Mouse (Mus musculus) thymus, adult 18-20 months (tissue): Measurements from ENCODE around the gene Skap1.

Experiments
- DNase-seq, 2 experiments: peaks; one replicate each; pipeline ENCODE4 v3.0.0; 2022; ENCODE audit warnings: mixed read lengths in 2 of 2

Gene Skap1

DNA sequence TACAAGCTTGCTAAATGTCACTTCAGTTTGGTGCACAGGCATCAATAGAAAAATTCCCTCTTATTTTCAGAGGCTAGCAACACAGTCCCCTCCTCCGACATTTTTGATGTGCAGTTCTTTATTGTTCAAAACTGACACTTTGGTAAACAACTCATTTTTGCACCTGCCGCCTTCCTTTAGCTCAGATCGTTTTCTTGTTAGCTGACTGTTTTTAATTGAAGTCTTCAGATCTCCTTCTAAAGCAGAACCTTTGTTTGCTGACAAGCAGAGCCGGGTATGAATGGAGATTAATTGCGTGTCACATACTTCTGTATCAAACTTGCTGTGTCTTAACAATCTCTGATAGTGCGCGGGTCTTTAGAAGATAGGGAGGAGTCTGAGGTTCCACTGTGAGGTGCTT is 2.0 kb downstream of the Skap1 start:
- no peak for DNase-seq

DNA sequence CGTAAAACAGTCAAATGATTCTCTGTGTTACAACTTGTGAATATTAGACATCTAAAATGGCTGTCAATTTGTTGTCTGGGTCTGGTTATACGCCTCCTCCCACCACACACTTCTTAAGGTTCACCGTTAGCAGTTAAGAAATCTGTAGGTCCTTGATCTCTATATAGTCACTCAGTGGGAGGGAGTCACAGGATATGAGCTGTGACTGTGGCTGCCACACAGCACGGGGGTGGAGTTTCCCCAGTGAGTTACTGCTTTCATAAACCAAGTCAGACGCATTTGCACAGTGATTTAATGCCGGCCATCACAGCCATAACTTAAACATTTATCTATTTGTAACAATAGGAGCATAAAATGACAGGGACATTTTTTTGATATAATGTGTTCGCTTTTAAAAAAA is 2.6 kb downstream of the Skap1 start:
- DNase-seq = peak; percentile 69 to 78

DNA sequence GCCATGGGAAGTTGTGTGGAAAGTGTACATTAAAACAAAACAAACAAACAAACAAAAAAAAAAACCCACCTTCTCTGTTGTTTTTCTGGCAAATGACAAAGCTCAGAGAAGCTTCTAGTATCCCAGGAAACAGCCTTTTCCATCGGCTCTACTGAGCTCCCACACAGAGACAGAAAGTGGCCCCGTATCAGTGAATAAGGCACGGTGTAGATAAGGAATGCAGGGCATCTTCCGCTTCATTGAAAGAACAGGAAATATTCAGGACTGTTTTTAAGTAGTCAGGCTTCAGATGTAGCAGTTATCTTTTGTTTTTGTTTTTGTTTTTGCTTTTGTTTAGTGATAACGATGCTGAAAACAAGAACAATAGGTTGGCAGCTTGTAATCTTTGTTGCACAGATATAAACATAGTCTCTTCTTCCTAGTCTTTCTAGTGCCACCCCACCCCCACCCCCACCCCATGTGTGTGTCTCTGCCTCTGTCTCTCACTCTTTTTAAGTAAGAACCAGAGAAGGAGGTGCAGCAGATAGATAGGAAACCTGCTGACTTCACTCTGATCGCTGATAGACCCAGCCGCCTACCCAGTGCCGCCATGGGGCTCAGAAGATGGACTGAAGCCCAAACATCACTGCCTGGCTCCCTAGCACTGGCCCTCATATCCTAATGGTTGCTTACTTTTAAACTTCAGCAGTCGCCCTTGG is 3.8 kb downstream of the Skap1 start:
- no peak for DNase-seq

- no peak for DNase-seq
These were observed 18.3 kb downstream of the Skap1 start for GRCm38 (mm10) chr11:96482711-96483110.

- DNase-seq = no peak
These were observed 18.8 kb downstream of the Skap1 start for GRCm38 (mm10) chr11:96483179-96483578.

GRCm38 (mm10) chr11:96498481-96498880 is 34.1 kb downstream of the Skap1 start:
- DNase-seq = no peak

GRCm38 (mm10) chr11:96501042-96501441 is 36.6 kb downstream of the Skap1 start:
- no peak for DNase-seq

DNA sequence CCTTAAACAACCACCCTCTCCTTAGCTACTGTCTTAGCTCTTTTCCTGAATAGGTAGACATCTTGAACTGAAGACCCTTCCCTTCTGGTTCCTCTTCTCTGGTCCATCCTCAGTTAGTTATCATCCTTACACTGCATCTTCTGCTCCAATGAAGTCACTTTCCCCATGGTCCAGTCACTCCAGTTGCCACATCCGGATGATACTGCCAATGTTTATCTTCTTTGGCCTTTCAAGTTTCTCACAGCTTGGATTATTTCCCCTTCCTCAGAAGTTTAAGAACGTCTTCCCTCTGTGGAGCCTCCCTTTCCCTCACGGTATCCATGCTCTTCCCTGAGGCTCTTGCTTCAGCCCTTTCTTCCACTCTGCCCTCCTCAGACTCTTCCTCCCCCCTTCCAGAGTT is 38.6 kb downstream of the Skap1 start:
- DNase-seq = no peak

GRCm38 (mm10) chr11:96504509-96505119 is 40.2 kb downstream of the Skap1 start:
- DNase-seq = no peak

DNA sequence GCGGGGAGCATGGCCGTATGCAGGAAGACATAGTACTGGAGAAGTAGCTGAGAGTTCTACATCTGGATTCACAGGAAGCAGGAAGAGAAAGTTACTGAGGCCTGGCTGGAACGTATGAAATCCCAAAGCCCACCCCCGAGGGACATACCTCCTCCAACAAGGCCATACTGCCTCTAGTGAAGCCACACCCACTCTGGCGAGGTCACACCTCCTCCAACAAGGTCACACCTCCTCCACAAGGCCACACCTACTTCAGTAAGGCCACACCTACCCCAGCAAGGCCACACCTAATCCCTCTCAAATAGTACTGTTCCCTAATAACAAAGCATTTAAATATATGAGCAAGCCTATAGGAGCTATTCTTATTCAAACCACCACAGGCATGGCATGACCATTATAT is 41.4 kb downstream of the Skap1 start:
- peak in 1 of 2 experiments; percentile 11 for DNase-seq

DNA sequence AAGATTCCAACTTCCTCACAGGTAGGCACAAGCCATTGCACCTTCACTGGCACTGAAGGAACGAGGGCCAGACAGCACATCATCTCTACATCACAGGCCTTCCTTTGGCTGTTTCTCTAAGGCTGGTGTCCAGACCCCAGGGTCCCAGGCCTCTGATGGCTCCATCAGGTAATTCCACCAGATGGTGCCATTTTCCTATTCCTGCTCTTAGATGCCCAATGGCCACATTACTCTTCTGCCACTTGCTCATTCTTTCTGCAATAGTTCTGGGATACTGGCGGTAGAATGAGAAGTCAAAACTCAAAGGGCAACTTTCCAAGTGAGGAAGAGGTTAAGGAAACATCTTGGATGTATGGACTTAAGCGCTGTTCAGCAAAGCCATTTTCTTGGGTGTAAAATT is 50.8 kb downstream of the Skap1 start:
- no peak for DNase-seq

GRCm38 (mm10) chr11:96524541-96524940 is 60.1 kb downstream of the Skap1 start:
- no peak for DNase-seq

- no peak for DNase-seq
These were observed 61.8 kb downstream of the Skap1 start for GRCm38 (mm10) chr11:96526137-96526621.

GRCm38 (mm10) chr11:96531757-96532433 is 67.5 kb downstream of the Skap1 start:
- DNase-seq = no peak

GRCm38 (mm10) chr11:96534531-96534930 is 70.1 kb downstream of the Skap1 start:
- no peak for DNase-seq

DNA sequence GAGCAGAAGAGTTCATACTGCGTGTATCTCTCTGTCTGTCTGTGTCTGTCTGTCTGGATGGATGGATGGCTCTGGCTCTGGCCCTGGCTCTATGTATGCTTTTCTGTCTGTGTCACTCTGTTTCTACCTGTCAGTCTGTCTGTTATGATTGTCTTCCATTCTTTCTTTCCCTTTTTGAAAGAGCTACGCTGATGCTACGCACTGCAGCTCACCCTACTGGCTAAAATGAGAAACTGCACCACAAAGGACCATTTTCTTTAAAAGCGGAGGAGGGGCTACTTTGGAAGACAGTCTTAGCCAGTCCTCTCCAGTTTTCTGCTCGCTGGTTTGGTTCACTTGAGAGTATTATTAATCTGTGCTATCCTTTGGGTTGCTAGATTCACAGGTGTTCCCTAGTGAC is 71.8 kb downstream of the Skap1 start:
- DNase-seq = no peak

- DNase-seq = no peak
These were observed 77.6 kb downstream of the Skap1 start for GRCm38 (mm10) chr11:96542003-96542402.

GRCm38 (mm10) chr11:96542561-96542960 is 78.2 kb downstream of the Skap1 start:
- no peak for DNase-seq

GRCm38 (mm10) chr11:96546428-96546827 is 82.0 kb downstream of the Skap1 start:
- no peak for DNase-seq

- no peak for DNase-seq
These were observed 86.7 kb downstream of the Skap1 start for GRCm38 (mm10) chr11:96550960-96551703.

DNA sequence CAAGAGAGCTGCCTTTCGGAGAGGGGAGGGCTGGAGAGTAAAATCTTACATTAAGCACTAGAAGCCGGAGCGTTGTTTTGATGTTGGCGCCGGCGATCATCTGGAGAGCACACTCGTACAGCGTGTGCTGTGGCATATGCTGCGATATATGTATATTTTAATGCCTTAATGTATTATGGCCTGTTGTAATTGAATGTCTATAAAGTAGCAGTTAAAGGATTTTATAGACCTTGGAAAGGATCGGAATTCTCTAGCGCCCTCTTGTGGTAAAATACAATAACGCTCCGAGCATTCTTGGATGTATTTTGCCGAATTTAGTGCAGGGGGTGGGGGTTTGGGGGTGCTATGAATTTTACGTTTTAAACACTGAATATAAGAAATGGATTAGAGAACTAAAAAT is 88.7 kb downstream of the Skap1 start:
- DNase-seq = no peak

DNA sequence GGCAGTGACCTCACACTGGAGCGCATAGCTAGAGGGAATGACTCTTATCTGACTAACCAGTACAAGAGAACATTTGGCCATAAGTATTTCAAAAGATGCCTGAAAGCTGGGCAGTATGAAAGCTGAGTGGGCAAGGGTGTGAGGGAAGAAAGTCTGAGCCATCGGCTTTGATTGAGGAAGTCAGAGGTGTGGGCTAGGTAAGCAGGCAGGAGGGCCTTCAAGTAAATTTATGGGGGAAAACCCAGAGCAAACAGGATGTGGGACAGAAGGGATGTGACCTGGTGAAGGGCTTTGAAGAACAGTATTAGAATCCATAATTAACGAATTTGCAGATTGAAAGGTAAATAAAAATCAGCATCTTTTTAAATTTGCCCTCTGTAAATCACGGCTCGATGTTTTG is 95.8 kb downstream of the Skap1 start:
- no peak for DNase-seq

- DNase-seq = no peak
These were observed 99.7 kb downstream of the Skap1 start for GRCm38 (mm10) chr11:96564088-96564487.
